ENCODE assay signal across 8 mouse cellular contexts in genomic region chr2:153071491-153072184, GRCm38 (mm10). TPM values are rescaled to one million over a fixed set of nuclear protein-coding genes. Genes with fewer than 3 reads are reported as not detected.
A peak's percentile ranks its signal among the peaks of the same experiment; 100 is the strongest.
DNase-seq lines count a peak whose midpoint lies in the region; ATAC-seq and TF ChIP-seq lines count a peak whose summit lies in the region.

No protein-coding gene starts in this region.

- intact Hi-C loops in left cerebral cortex, adult 2 months (cut with DNase I), result no loop called here

- no peak overlapping the region for H3ac ChIP-seq in myocyte (ENCODE audit: control insufficient read depth, insufficient read length)

- peaks cover 7% of the 10 kb centered on the region for H3K27me3 ChIP-seq in ES-Bruce4 (ENCODE audit: control insufficient read depth, insufficient read depth, low read length, poor library complexity, severe bottlenecking)
- peaks cover 83% of the 10 kb centered on the region for H3K27me3 ChIP-seq in forebrain, embryonic 12.5 days
- H3K27me3 ChIP-seq in myocyte (ENCODE audit: control insufficient read depth, insufficient read depth, insufficient read length), result peaks cover 64% of the 10 kb centered on the region

- H3K36me3 ChIP-seq in ES-Bruce4 (ENCODE audit: control insufficient read depth, insufficient read depth, low read length, poor library complexity, severe bottlenecking), result no peaks in the 10 kb centered on the region
- no peaks in the 10 kb centered on the region for H3K36me3 ChIP-seq in forebrain, embryonic 12.5 days (replicated peaks)
- no peaks in the 10 kb centered on the region for H3K36me3 ChIP-seq in myocyte (ENCODE audit: control insufficient read depth, insufficient read depth)

- H3K79me2 ChIP-seq in myocyte (ENCODE audit: control insufficient read depth, insufficient read depth), result no peaks in the 10 kb centered on the region

- TF ChIP-seq POLR2A in ES-Bruce4 (IDR thresholded peaks at IDR 0.05; ENCODE audit: insufficient read depth, low read length) (no peak), myocyte (IDR thresholded peaks at IDR 0.05; ENCODE audit: insufficient read length, low read depth) (no peak)

- H3K27ac ChIP-seq in ES-Bruce4 (ENCODE audit: insufficient read depth, low read length), result no peak overlapping the region
- H3K27ac ChIP-seq in forebrain, embryonic 12.5 days, result no peak overlapping the region; the same call in 1 of the 2 replicates
- H3K27ac ChIP-seq in left cerebral cortex, adult 2 months, result no peak overlapping the region

- ATAC-seq in forebrain, embryonic 12.5 days (ENCODE audit: low FRiP score), result peak; percentile 75

- H3K4me2 ChIP-seq in forebrain, embryonic 12.5 days, result peak overlapping the region; percentile 57
- no peak overlapping the region for H3K4me2 ChIP-seq in myocyte (ENCODE audit: low read depth)

- TF ChIP-seq CTCF in ES-Bruce4 (IDR thresholded peaks at IDR 0.05; ENCODE audit: low read depth, low read length), result no peak
- TF ChIP-seq CTCF in left cerebral cortex, adult 2 months (IDR thresholded peaks at IDR 0.05), result no peak

- H3K4me3 ChIP-seq in ES-Bruce4 (ENCODE audit: low read depth, low read length) (peak overlapping the region; percentile 58), myocyte (no peak overlapping the region)
- peak overlapping the region; percentile 37 for H3K4me3 ChIP-seq in forebrain, embryonic 12.5 days (replicated peaks)
- H3K4me3 ChIP-seq in left cerebral cortex, adult 2 months, result no peak overlapping the region

- peak; percentile 42 for DNase-seq in embryo, embryonic 10 days (ENCODE audit: low spot score)
- no peak for DNase-seq in embryo, embryonic 10.5 days (ENCODE audit: low spot score)
- peak; percentile 57 to 73 for DNase-seq in left cerebral cortex, adult 2 months (ENCODE audit: extremely low spot score in 1 of 2, low spot score in 2 of 2)
- DNase-seq in thymus, postnatal 25 days, result no peak
- DNase-seq in kidney, adult 11 months, result no peak

- H3K9ac ChIP-seq in ES-Bruce4 (ENCODE audit: low read depth, poor library complexity, severe bottlenecking), result peak overlapping the region; percentile 69
- peak overlapping the region; percentile 56 for H3K9ac ChIP-seq in forebrain, embryonic 12.5 days

- no peaks in the 10 kb centered on the region for H3K9me3 ChIP-seq in ES-Bruce4 (replicated peaks; ENCODE audit: control insufficient read depth, insufficient read depth, low read length, poor library complexity, severe bottlenecking)
- no peaks in the 10 kb centered on the region for H3K9me3 ChIP-seq in forebrain, embryonic 12.5 days

- TF ChIP-seq EP300 in ES-Bruce4 (IDR thresholded peaks at IDR 0.05; ENCODE audit: insufficient read depth, low read depth, low read length), result no peak

- 3% methylated on average over 63 of the region's 67 CpGs for WGBS in forebrain, embryonic 12.5 days

- no peaks in the 10 kb centered on the region for H3K4me1 ChIP-seq in ES-Bruce4 (ENCODE audit: control insufficient read depth, insufficient read depth, low read length)
- peaks cover 13% of the 10 kb centered on the region for H3K4me1 ChIP-seq in forebrain, embryonic 12.5 days

TF ChIP-seq in myocyte, 11 proteins besides CTCF, POLR2A, EP300 and RAD21:
- TF ChIP-seq MAX (IDR thresholded peaks at IDR 0.05; ENCODE audit: low read depth), result no peak
- peak in 2 of 3 experiments; percentile 91 to 94 for TF ChIP-seq MYOG (IDR thresholded peaks at IDR 0.05; ENCODE audit: control insufficient read depth in 1 of 3, insufficient read depth in 1 of 3, insufficient read length in 2 of 3, low read depth in 2 of 3)
- peak in 2 of 3 experiments; percentile 89 to 96 for TF ChIP-seq MYOD1 (IDR thresholded peaks at IDR 0.05; ENCODE audit: control insufficient read depth in 1 of 3, insufficient read length in 2 of 3, low read depth in 2 of 3)
- peak; percentile 95 for TF ChIP-seq TCF3 (IDR thresholded peaks at IDR 0.05; ENCODE audit: insufficient read length, low read depth)
- no peak for TF ChIP-seq SRF (IDR thresholded peaks at IDR 0.05; ENCODE audit: control insufficient read depth, insufficient read length, low read depth)
- TF ChIP-seq TCF12 (IDR thresholded peaks at IDR 0.05; ENCODE audit: insufficient read depth, poor library complexity, severe bottlenecking), result no peak

RNA-seq across cellular contexts. Expression of gene Ccm2l, which starts 5.9 kb away (rescaled TPM):
- polyA plus RNA-seq in ES-Bruce4 (2011; ENCODE audit: insufficient read depth, insufficient read length, low read depth, missing spikeins) (not detected in 2 replicates), myocyte (2012; fragmentation: generic; extraction: Trizol) (not detected)
- polyA plus RNA-seq in forebrain, embryonic 12.5 days (2016; fragmentation: Nextera tagmentation; extraction: Ambion mirVana), result 1.4 and 1.7 TPM in 2 replicates
- total RNA-seq in left cerebral cortex, adult 2 months (2021), result 1 to 10 TPM; 5.4 to 6.2 TPM

RNA-seq across cellular contexts. Expression of gene Hck, which starts 36.6 kb away (rescaled TPM):
- polyA plus RNA-seq in ES-Bruce4 (2011; ENCODE audit: insufficient read depth, insufficient read length, low read depth, missing spikeins), result 2.4 TPM in 2 replicates
- 1.3 and 1.5 TPM in 2 replicates for polyA plus RNA-seq in forebrain, embryonic 12.5 days (2016; fragmentation: Nextera tagmentation; extraction: Ambion mirVana)
- 1 to 10 TPM; 2.0 to 2.1 TPM for total RNA-seq in left cerebral cortex, adult 2 months (2021)
- polyA plus RNA-seq in myocyte (2012; fragmentation: generic; extraction: Trizol), result 0.10 TPM

RNA-seq across cellular contexts. Expression of gene Xkr7, which starts 40.0 kb away (rescaled TPM):
- polyA plus RNA-seq in ES-Bruce4 (2011; ENCODE audit: insufficient read depth, insufficient read length, low read depth, missing spikeins) (not detected in 2 replicates), myocyte (2012; fragmentation: generic; extraction: Trizol) (not detected)
- 0.95 and 1.2 TPM in 2 replicates for polyA plus RNA-seq in forebrain, embryonic 12.5 days (2016; fragmentation: Nextera tagmentation; extraction: Ambion mirVana)
- total RNA-seq in left cerebral cortex, adult 2 months (2021), result 1 to 10 TPM; 5.0 to 5.3 TPM

RNA-seq across cellular contexts. Expression of gene Pdrg1, which starts 56.4 kb away (rescaled TPM):
- polyA plus RNA-seq in ES-Bruce4 (2011; ENCODE audit: insufficient read depth, insufficient read length, low read depth, missing spikeins) (39.8 and 44.2 TPM in 2 replicates), myocyte (2012; fragmentation: generic; extraction: Trizol) (79.6 TPM)
- polyA plus RNA-seq in forebrain, embryonic 12.5 days (2016; fragmentation: Nextera tagmentation; extraction: Ambion mirVana), result 109 and 119 TPM in 2 replicates
- 10 to 100 TPM; 55.5 to 60.5 TPM for total RNA-seq in left cerebral cortex, adult 2 months (2021)

Comparison
In these comparisons a context has a peak if more than half of its experiments do, and no peak if none do; other contexts are left out.
1. DNase-seq: peak in embryo, embryonic 10 days (single experiment) and left cerebral cortex, adult 2 months (2 of 2); none in embryo, embryonic 10.5 days (single experiment), thymus, postnatal 25 days (single experiment) and kidney, adult 11 months (single experiment).
2. H3K4me3 ChIP-seq: peak in ES-Bruce4 (single experiment) and forebrain, embryonic 12.5 days (single experiment); none in left cerebral cortex, adult 2 months (single experiment) and myocyte (single experiment).